9 mouse cellular contexts compared by ENCODE assay signal in genomic region chr2:167060761-167061160, GRCm38 (mm10). TPM values are rescaled to one million over a fixed set of nuclear protein-coding genes. Genes with fewer than 3 reads are reported as not detected.
DNase-seq lines count a peak whose midpoint lies in the region; ATAC-seq and TF ChIP-seq lines count a peak whose summit lies in the region.
"Had no signal": no experiment of that assay in that cellular context is flagged by ENCODE, and none has a peak within 500 bp of the region (broad histone marks: within the 10 kb centered on the region; RNA-seq: fewer than 3 reads in every experiment).

No protein-coding gene starts in this region.

- in situ Hi-C loops in CH12.LX (cut with MboI; ENCODE audit: low pct_ligation_motif_present, low pct_unique_long_range_greater_than_20kb, low sequenced_read_pairs): loop anchor here (10.0 kb wide), 2 partner anchors 364 to 424 kb away; partner anchors contain the start of gene Slc9a8

- H3K79me2 ChIP-seq in CH12.LX (replicated peaks; ENCODE audit: control insufficient read depth, extremely low read depth, insufficient read depth, poor library complexity, severe bottlenecking): peaks cover 29% of the 10 kb centered on the region

- no peak overlapping the region for H3K27ac ChIP-seq in heart, embryonic 16.5 days (ENCODE audit: low read length)
- peak overlapping the region; percentile 0; the same call in 1 of the 2 replicates for H3K27ac ChIP-seq in CH12.LX (ENCODE audit: insufficient read depth, low read depth)
- no peak overlapping the region for H3K27ac ChIP-seq in forebrain, embryonic 10.5 days
- peak overlapping the region; percentile 23 for H3K27ac ChIP-seq in liver, embryonic 14.5 days

- H3K36me3 ChIP-seq in heart, embryonic 16.5 days (ENCODE audit: control insufficient read depth, insufficient read depth): peaks cover 30% of the 10 kb centered on the region
- H3K36me3 ChIP-seq in CH12.LX (replicated peaks in 1 of 2; ENCODE audit: control insufficient read depth in 1 of 2, insufficient read depth in 1 of 2, low read length in 1 of 2): peaks cover 31 to 51% of the 10 kb centered on the region in 2 experiments
- peaks cover 61% of the 10 kb centered on the region for H3K36me3 ChIP-seq in forebrain, embryonic 10.5 days (replicated peaks)
- H3K36me3 ChIP-seq in liver, embryonic 14.5 days (replicated peaks; ENCODE audit: control insufficient read depth, insufficient read depth, low read depth): peaks cover 50% of the 10 kb centered on the region

- no peaks in the 10 kb centered on the region for H3K9me3 ChIP-seq in heart, embryonic 16.5 days (replicated peaks; ENCODE audit: control insufficient read depth, low read length)
- H3K9me3 ChIP-seq in CH12.LX (replicated peaks; ENCODE audit: low read length): no peaks in the 10 kb centered on the region
- H3K9me3 ChIP-seq in forebrain, embryonic 10.5 days: no peaks in the 10 kb centered on the region
- H3K9me3 ChIP-seq in liver, embryonic 14.5 days (ENCODE audit: control insufficient read depth, low read length): no peaks in the 10 kb centered on the region

- H3K4me2 ChIP-seq in heart, embryonic 16.5 days (ENCODE audit: low read depth, low read length): peak overlapping the region; percentile 22
- H3K4me2 ChIP-seq in CH12.LX (ENCODE audit: insufficient read depth, low read depth, poor library complexity, severe bottlenecking): peak overlapping the region; percentile 97; the same call in 1 of the 2 replicates
- peak overlapping the region; percentile 93 for H3K4me2 ChIP-seq in liver, embryonic 14.5 days (ENCODE audit: low read depth)

- no peak for DNase-seq in heart, adult 8-10 months (ENCODE audit: low spot score)
- DNase-seq in CH12.LX (ENCODE audit: extremely low read depth): no peak
- no peak for DNase-seq in forebrain, embryonic 10.5 days (ENCODE audit: extremely low spot score, low spot score)
- no peak for DNase-seq in liver, embryonic 14.5 days (ENCODE audit: low read depth in 3 of 3, low spot score in 3 of 3)
- DNase-seq in thymus, postnatal 14 days: no peak
- DNase-seq in layer of hippocampus, adult 18-20 months (ENCODE audit: low spot score in 2 of 2): no peak
- DNase-seq in layer of hippocampus, postnatal 36 days: no peak
- DNase-seq: cerebellum, adult 8-10 months had no signal

- H3K4me3 ChIP-seq in heart, embryonic 16.5 days (ENCODE audit: low read length): 0 out of 2 replicates have a peak overlapping the region, but pooled peaks have one; percentile 5
- H3K4me3 ChIP-seq in CH12.LX (replicated peaks in 1 of 3; ENCODE audit: low read depth in 2 of 3, low read length in 2 of 3, poor library complexity in 1 of 3): peak overlapping the region in 2 of 3 experiments; percentile 13 to 40
- peak overlapping the region; percentile 87; the same call in 1 of the 2 replicates for H3K4me3 ChIP-seq in forebrain, embryonic 10.5 days
- peak overlapping the region; percentile 34 to 70 for H3K4me3 ChIP-seq in liver, embryonic 14.5 days (ENCODE audit: insufficient read depth in 1 of 2, low read depth in 2 of 2, low read length in 2 of 2)

- H3K4me1 ChIP-seq in heart, embryonic 16.5 days (ENCODE audit: control insufficient read depth, insufficient read depth, low read length): peaks cover 30% of the 10 kb centered on the region
- peaks cover 2 to 31% of the 10 kb centered on the region in 2 experiments; a peak in 2 of 4 replicates for H3K4me1 ChIP-seq in CH12.LX (ENCODE audit: control insufficient read depth in 1 of 2, insufficient read depth in 2 of 2)
- H3K4me1 ChIP-seq in forebrain, embryonic 10.5 days: peaks cover 47% of the 10 kb centered on the region
- H3K4me1 ChIP-seq in liver, embryonic 14.5 days (replicated peaks; ENCODE audit: control insufficient read depth in 2 of 2, insufficient read depth in 2 of 2, low read length in 1 of 2): peaks cover 14 to 23% of the 10 kb centered on the region in 2 experiments

- TF ChIP-seq EP300 in CH12.LX (IDR thresholded peaks at IDR 0.05; ENCODE audit: low read length): no peak
- no peak for TF ChIP-seq EP300 in liver, embryonic 14.5 days (IDR thresholded peaks at IDR 0.05; ENCODE audit: low read depth)

- H3K9ac ChIP-seq in heart, embryonic 16.5 days (ENCODE audit: low read length): peak overlapping the region; percentile 39; the same call in 1 of the 2 replicates
- peak overlapping the region; percentile 66; the same call in 1 of the 2 replicates for H3K9ac ChIP-seq in CH12.LX (ENCODE audit: insufficient read depth, low read depth)
- H3K9ac ChIP-seq in liver, embryonic 14.5 days (replicated peaks): peak overlapping the region; percentile 81

- TF ChIP-seq CTCF in CH12.LX (conservative IDR thresholded peaks at IDR 0.05 in 1 of 2, IDR thresholded peaks at IDR 0.05 in 1 of 2; ENCODE audit: low read depth in 2 of 2, low read length in 2 of 2): no peak
- TF ChIP-seq CTCF in liver, embryonic 14.5 days (IDR thresholded peaks at IDR 0.05; ENCODE audit: low read depth): no peak

- no peaks in the 10 kb centered on the region for H3K27me3 ChIP-seq in heart, embryonic 16.5 days (ENCODE audit: control insufficient read depth, insufficient read depth, low read length)
- no peaks in the 10 kb centered on the region for H3K27me3 ChIP-seq in CH12.LX (replicated peaks)
- H3K27me3 ChIP-seq in forebrain, embryonic 10.5 days (ENCODE audit: poor library complexity, severe bottlenecking): no peaks in the 10 kb centered on the region
- no peaks in the 10 kb centered on the region for H3K27me3 ChIP-seq in liver, embryonic 14.5 days (ENCODE audit: control insufficient read depth, insufficient read depth, low read length)

- TF ChIP-seq POLR2A in CH12.LX (IDR thresholded peaks at IDR 0.05; ENCODE audit: low read depth, low read length): no peak

- dilution Hi-C loops in CH12.LX (cut with MboI; ENCODE audit: extremely low pct_ligation_motif_present, extremely low pct_unique_long_range_greater_than_20kb, low sequenced_read_pairs): no loop called here

- ATAC-seq in heart, embryonic 16.5 days (replicated peaks; ENCODE audit: extremely low read depth, insufficient read depth, low FRiP score): no peak
- ATAC-seq in liver, embryonic 14.5 days (ENCODE audit: insufficient read depth): no peak

- TF ChIP-seq RAD21 in CH12.LX (IDR thresholded peaks at IDR 0.05; ENCODE audit: low read depth, low read length): no peak

TF ChIP-seq in CH12.LX, 34 proteins besides CTCF, POLR2A, EP300 and RAD21:
- TF ChIP-seq MXI1 (IDR thresholded peaks at IDR 0.05; ENCODE audit: low read depth, low read length) (no peak), SIN3A (IDR thresholded peaks at IDR 0.05; ENCODE audit: low read length) (peak; percentile 22; the same call in 1 of the 2 replicates), TBP (conservative IDR thresholded peaks at IDR 0.05; ENCODE audit: low read depth, low read length) (no peak), ZNF384 (IDR thresholded peaks at IDR 0.05; ENCODE audit: low read depth, low read length) (peak; percentile 78), ETS1 (conservative IDR thresholded peaks at IDR 0.05; ENCODE audit: low read depth, low read length) (no peak), MYC (IDR thresholded peaks at IDR 0.05; ENCODE audit: low read depth, low read length) (no peak)

RNA-seq across cellular contexts. Expression of gene Znfx1, which starts 2.1 kb away (rescaled TPM):
- 7.6 and 8.8 TPM in 2 replicates for polyA plus RNA-seq in heart, embryonic 16.5 days (2015; fragmentation: Nextera tagmentation; extraction: Ambion mirVana)
- total RNA-seq in heart, adult 8-10 months (2022): 10 to 100 TPM; 29.2 to 47.0 (median 40.3) TPM
- total RNA-seq in CH12.LX (2012; rRNA removed) (8.1 and 9.0 TPM in 2 replicates), CH12.LX (2014; rRNA removed) (4.1 and 5.1 TPM in 2 replicates)
- 7.7 and 9.0 TPM in 2 replicates for polyA plus RNA-seq in CH12.LX (2012; ENCODE audit: insufficient read length, low read depth)
- 5.2 and 5.3 TPM in 2 replicates for polyA plus RNA-seq in forebrain, embryonic 10.5 days (2016; fragmentation: Nextera tagmentation; extraction: Ambion mirVana)
- polyA plus RNA-seq in liver, embryonic 14.5 days (2012; rRNA removed): 7.7 and 7.8 TPM in 2 replicates
- polyA plus RNA-seq in liver, embryonic 14.5 days (2014; fragmentation: Nextera tagmentation; extraction: Ambion mirVana): 6.7 and 8.2 TPM in 2 replicates
- 10 to 100 TPM; 45.8 to 49.9 TPM for total RNA-seq in layer of hippocampus, adult 18-20 months (2021)
- 10 to 100 TPM; 42.7 to 49.1 TPM for total RNA-seq in layer of hippocampus, postnatal 36 days (2021)

RNA-seq across cellular contexts. Expression of gene Ddx27, which starts 45.8 kb away (rescaled TPM):
- 30.2 and 33.0 TPM in 2 replicates for polyA plus RNA-seq in heart, embryonic 16.5 days (2015; fragmentation: Nextera tagmentation; extraction: Ambion mirVana)
- total RNA-seq in heart, adult 8-10 months (2022): 10 to 100 TPM in 3 of 4 experiments, 1 to 10 TPM in 1; 9.0 to 12.3 (median 10.7) TPM
- total RNA-seq in CH12.LX (2012; rRNA removed) (157 and 186 TPM in 2 replicates), CH12.LX (2014; rRNA removed) (137 and 139 TPM in 2 replicates)
- polyA plus RNA-seq in CH12.LX (2012; ENCODE audit: insufficient read length, low read depth): 224 and 228 TPM in 2 replicates
- polyA plus RNA-seq in forebrain, embryonic 10.5 days (2016; fragmentation: Nextera tagmentation; extraction: Ambion mirVana): 76.1 and 77.8 TPM in 2 replicates
- polyA plus RNA-seq in liver, embryonic 14.5 days (2012; rRNA removed): 26.4 and 39.5 TPM in 2 replicates
- 26.5 and 30.2 TPM in 2 replicates for polyA plus RNA-seq in liver, embryonic 14.5 days (2014; fragmentation: Nextera tagmentation; extraction: Ambion mirVana)
- total RNA-seq in layer of hippocampus, adult 18-20 months (2021): 10 to 100 TPM; 26.8 to 31.4 TPM
- total RNA-seq in layer of hippocampus, postnatal 36 days (2021): 10 to 100 TPM; 28.6 to 34.2 TPM

Comparison
In these comparisons a context has a peak if more than half of its experiments do, and no peak if none do; other contexts are left out.
1. H3K27ac ChIP-seq: peak in CH12.LX (single experiment) and liver, embryonic 14.5 days (single experiment); none in heart, embryonic 16.5 days (single experiment) and forebrain, embryonic 10.5 days (single experiment).
2. H3K4me2 ChIP-seq: peak in every context shown above with its lines; median percentile 97 in CH12.LX; 93 in liver, embryonic 14.5 days; 22 in heart, embryonic 16.5 days.
3. H3K4me3 ChIP-seq: peak in every context shown above with its lines; median percentile 87 in forebrain, embryonic 10.5 days; 52 in liver, embryonic 14.5 days; 26 in CH12.LX; 5 in heart, embryonic 16.5 days.
4. Peak in every context shown above with its lines, with median percentiles within 50 percentile points of each other: H3K9ac ChIP-seq.